Mouse (Mus musculus) hindbrain, embryonic 16.5 days (tissue): ENCODE measurements around the gene Gm20479. TPM values are rescaled to one million over a fixed set of nuclear protein-coding genes. Genes with fewer than 3 reads are reported as not detected.
A peak's percentile ranks its signal among the peaks of the same experiment; 100 is the strongest.

Experiments used
- ATAC-seq: fragments of 200-750 bp; cut with Nextera tagmentation; 2 replicates; pipeline ENCODE4 v1.8.0; 2017; ENCODE audit warnings: moderate TSS enrichment, moderate library complexity
- H3K27ac ChIP-seq: fragments of 300-500 bp; sonication (generic); 2 replicates; pipeline ENCODE4 v1.5.1; 2014; ENCODE audit warnings: low read depth, mild to moderate bottlenecking, control low read depth, low read length, moderate library complexity
- H3K27me3 ChIP-seq: fragments of 300-500 bp; sonication (generic); replicated peaks from 2 replicates; pipeline ENCODE4 v1.6.1; 2014; ENCODE audit warnings: low read length; ENCODE audit not compliant: control insufficient read depth, insufficient read depth
- H3K36me3 ChIP-seq: fragments of 300-500 bp; sonication (generic); 2 replicates; pipeline ENCODE4 v1.6.1; 2014; ENCODE audit warnings: mild to moderate bottlenecking, low read length, moderate library complexity, mixed read lengths; ENCODE audit not compliant: control insufficient read depth, insufficient read depth
- H3K4me1 ChIP-seq: fragments of 300-500 bp; sonication (generic); 2 replicates; pipeline ENCODE4 v1.6.1; 2014; ENCODE audit warnings: low read depth, low read length; ENCODE audit not compliant: control insufficient read depth, insufficient read depth
- H3K4me2 ChIP-seq: fragments of 300-500 bp; sonication (generic); 2 replicates; pipeline ENCODE4 v1.6.1; 2014; ENCODE audit warnings: mild to moderate bottlenecking, low read length, control low read depth, moderate library complexity
- H3K4me3 ChIP-seq: fragments of 300-500 bp; sonication (generic); 2 replicates; pipeline ENCODE4 v1.5.1; 2014; ENCODE audit warnings: mild to moderate bottlenecking, low read length, control low read depth, moderate library complexity
- H3K9ac ChIP-seq: fragments of 300-500 bp; sonication (generic); 2 replicates; pipeline ENCODE4 v1.6.1; 2014; ENCODE audit warnings: low read depth, mild to moderate bottlenecking, control low read depth, low read length, moderate library complexity
- H3K9me3 ChIP-seq: fragments of 300-500 bp; sonication (generic); 2 replicates; pipeline ENCODE4 v1.6.1; 2014; ENCODE audit warnings: mild to moderate bottlenecking, low read length, moderate library complexity; ENCODE audit not compliant: control insufficient read depth
- WGBS: fragments of 180-500 bp; shearing (Covaris S2); extraction: QIAGEN DNeasy Blood & Tissue Kit; methylation state at CpG from one replicate; pipeline ENCODE4 v1.1.7; 2014; 5-methylcytosine and 5-hydroxymethylcytosine counted together
- polyA plus RNA-seq: library from polyadenylated mRNA; unstranded; fragments of >200 nt; fragmentation: Nextera tagmentation; extraction: Ambion mirVana; gene quantifications from 2 replicates; pipeline ENCODE4 v1.2.1, GENCODE M21; 2015

Gene Gm20479
- polyA plus RNA-seq, 1 experiment from 2014 or later: not detected

DNA sequence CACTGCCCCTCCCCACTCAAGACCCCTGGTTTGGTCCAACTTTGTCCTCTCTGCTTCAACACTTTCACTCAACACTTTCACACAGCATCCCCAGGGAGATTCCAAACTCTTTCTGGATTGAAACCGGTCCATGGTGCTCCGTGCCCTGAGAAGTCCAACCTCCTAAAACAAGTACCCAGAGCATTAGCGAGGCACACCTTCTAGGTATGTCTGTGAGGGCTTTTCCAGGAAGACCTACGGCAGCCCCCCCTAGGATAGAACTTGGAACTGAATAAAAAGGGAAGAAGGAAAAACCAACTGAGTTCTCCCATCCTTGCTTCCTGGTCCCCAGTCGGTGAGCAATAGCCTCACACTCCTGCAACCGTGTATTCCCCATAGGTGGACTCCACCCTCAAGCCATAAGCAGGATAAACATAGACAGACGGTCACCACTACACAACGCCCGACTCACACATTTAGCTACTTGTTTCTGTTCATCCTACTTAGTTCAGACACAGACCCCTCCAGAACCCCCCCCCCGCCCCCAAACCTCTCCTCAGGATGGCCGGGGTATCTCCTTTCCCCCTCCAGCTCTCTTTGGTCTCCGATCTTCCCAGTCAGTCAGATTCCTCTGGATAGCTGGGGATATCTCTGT is 45.5 kb downstream of the Gm20479 start:
- Histone ChIP-seq H3K4me3 (no peak overlapping the region), H3K27ac (no peak overlapping the region), H3K36me3 (peaks cover 8% of the 10 kb centered on the region; the same call in 1 of the 2 replicates), H3K4me2 (no peak overlapping the region), H3K4me1 (peaks cover 9% of the 10 kb centered on the region), H3K9me3 (peaks cover 11% of the 10 kb centered on the region; the same call in 1 of the 2 replicates), H3K27me3 (peaks cover 3% of the 10 kb centered on the region; the same call in 1 of the 2 replicates), H3K9ac (no peak overlapping the region)
- no peak for ATAC-seq
- WGBS: 94% methylated on average over 12 of the region's 12 CpGs

DNA sequence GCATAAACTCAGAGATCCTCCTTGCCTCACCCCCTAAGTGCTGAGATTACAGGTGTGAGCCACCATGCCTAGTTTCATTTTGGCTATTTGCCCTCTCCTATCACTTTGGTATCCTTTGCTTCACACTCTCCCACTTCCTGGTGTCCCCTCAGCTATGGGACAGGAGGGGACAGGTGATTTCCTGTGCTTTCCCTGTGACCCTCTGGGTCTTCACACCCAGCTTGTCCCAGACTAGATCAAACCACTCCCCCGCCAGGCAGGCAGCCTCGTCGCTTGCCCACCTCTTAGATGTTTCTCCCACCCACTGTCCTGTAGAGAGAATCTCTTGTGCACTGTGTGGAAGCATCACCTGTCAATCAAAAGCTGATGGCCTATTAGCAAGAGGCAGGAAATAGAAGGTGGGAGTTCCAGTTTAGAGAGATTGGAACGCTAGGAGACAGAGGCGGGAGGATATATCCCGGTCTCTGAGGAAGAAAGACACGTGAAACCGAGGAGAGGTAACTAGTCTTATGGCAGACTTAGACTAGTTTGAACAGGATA is 46.2 kb downstream of the Gm20479 start:
- peaks cover 11% of the 10 kb centered on the region; the same call in 1 of the 2 replicates for H3K9me3 ChIP-seq
- H3K4me2 ChIP-seq: no peak overlapping the region; the same call in 1 of the 2 replicates
- ATAC-seq: no peak
- H3K27ac ChIP-seq: no peak overlapping the region
- H3K27me3 ChIP-seq: peaks cover 3% of the 10 kb centered on the region; the same call in 1 of the 2 replicates
- H3K4me3 ChIP-seq: no peak overlapping the region
- H3K36me3 ChIP-seq: peaks cover 8% of the 10 kb centered on the region; the same call in 1 of the 2 replicates
- no peak overlapping the region for H3K9ac ChIP-seq
- WGBS: 52% methylated on average over 8 of the region's 8 CpGs
- peaks cover 9% of the 10 kb centered on the region for H3K4me1 ChIP-seq

DNA sequence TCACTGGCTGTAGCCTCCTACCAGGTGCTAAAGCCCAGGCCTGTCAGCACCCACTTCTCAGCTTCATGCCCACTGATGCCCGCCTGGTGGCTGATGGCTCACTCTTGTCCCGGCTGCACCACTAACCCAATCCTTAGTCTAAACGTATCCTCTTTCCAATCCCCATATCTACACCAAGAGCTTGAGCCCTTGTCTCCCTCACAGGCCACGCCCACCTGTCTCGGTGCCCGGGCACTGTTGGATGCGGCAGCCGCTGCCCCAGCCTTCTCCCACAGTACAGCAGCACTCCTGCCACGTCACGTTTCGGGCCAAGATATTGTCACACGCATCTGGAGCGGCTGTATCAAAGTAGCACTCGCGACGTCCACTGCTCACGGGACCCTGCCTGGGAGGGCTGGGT is 46.9 kb downstream of the Gm20479 start:
- Histone ChIP-seq H3K4me1 (peaks cover 9% of the 10 kb centered on the region), H3K9ac (peak overlapping the region; percentile 60), H3K9me3 (peaks cover 11% of the 10 kb centered on the region; the same call in 1 of the 2 replicates), H3K27ac (no peak overlapping the region), H3K4me3 (peak overlapping the region; percentile 30), H3K4me2 (peak overlapping the region; percentile 63), H3K27me3 (peaks cover 3% of the 10 kb centered on the region; the same call in 1 of the 2 replicates), H3K36me3 (peaks cover 8% of the 10 kb centered on the region; the same call in 1 of the 2 replicates)
- peak; percentile 69 for ATAC-seq
- 4% methylated on average over 17 of the region's 17 CpGs for WGBS

DNA sequence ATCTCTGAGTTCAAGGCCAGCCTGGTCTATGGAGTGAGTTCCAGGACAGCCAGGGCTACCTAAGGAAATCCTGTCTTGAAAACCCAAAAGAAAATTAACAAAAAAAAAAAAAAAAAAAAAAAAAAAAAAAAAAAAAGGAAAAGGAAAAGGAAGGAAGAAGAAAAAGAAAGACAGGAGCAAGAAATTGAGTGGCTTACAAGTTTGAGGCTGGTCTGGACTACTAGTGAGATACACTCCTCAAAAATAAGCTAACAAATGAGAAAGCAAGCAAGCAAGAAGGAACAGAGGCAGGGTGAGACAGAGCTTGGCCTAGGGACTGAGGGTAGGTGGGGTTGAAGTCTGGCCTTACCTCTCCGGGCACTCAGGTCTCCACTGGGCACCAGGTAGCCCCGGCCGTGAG is 47.4 kb downstream of the Gm20479 start:
- Histone ChIP-seq H3K4me3 (no peak overlapping the region), H3K36me3 (peaks cover 8% of the 10 kb centered on the region; the same call in 1 of the 2 replicates), H3K9ac (no peak overlapping the region), H3K4me2 (peak overlapping the region; percentile 63; the same call in 1 of the 2 replicates), H3K27me3 (peaks cover 3% of the 10 kb centered on the region; the same call in 1 of the 2 replicates), H3K9me3 (peaks cover 11% of the 10 kb centered on the region; the same call in 1 of the 2 replicates), H3K4me1 (peaks cover 9% of the 10 kb centered on the region), H3K27ac (no peak overlapping the region)
- ATAC-seq: no peak
- 44% methylated on average over 3 of the region's 3 CpGs for WGBS

DNA sequence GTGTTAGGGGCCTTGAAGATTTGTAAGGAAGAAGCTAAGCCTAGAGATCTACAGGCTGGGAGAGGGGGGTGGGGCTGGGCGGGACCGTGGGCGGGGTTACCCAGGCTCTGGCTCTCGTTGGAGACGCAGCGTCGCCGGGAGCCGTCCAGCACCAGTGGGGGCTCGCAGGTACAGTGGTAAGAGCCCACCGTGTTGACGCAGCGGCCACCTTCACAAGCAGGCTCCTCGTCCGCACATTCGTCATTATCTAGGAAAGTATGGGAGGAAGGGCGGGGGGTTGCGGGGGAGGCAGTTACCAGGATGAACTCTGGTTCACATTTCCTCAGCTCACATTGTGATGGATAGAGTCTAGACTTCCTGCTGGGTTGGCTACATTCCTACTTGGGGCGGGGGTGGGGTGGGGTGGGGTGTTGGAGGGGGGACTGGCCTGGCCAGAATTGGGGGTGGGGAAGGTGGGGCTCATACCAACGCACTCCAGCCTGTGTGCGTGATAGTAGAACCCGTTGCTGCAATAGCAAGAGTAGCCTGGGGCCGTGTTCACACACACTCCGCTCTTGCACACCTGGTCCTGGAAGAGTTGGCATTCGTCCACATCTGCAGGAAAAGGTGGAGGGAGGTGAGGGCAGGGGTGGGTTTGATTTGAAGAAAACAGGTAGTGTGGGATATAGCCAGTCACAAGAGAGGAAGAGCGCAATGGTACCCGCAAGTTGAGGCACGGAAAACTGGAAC is 48.2 kb downstream of the Gm20479 start:
- Histone ChIP-seq H3K4me1 (peaks cover 9% of the 10 kb centered on the region), H3K4me3 (peak overlapping the region; percentile 34), H3K36me3 (peaks cover 5% of the 10 kb centered on the region; the same call in 1 of the 2 replicates), H3K4me2 (peak overlapping the region; percentile 66), H3K27me3 (peaks cover 3% of the 10 kb centered on the region), H3K27ac (no peak overlapping the region), H3K9me3 (peaks cover 7% of the 10 kb centered on the region; the same call in 1 of the 2 replicates), H3K9ac (peak overlapping the region; percentile 47)
- ATAC-seq: no peak
- 12% methylated on average over 28 of the region's 28 CpGs for WGBS

DNA sequence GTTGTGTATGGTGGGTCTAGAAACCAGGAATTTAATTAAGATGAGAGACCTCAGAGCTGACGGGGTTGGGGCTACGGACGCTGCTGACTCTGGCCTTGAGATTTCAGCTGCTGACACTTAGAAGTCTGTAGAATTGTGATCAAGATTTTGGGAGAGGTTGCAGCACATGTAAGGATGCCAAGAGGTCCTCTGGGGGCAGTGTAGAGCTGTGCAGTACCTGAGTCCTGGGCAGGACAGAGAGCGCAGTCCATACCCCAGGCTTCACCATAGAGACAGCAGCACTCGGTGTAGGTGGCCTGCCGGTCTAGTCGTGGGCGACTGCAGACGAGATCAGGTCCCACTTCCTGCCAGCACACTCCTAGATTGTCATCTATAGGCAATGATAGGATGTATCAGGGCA is 49.7 kb downstream of the Gm20479 start:
- no peak for ATAC-seq
- no peaks in the 10 kb centered on the region for H3K36me3 ChIP-seq
- no peak overlapping the region for H3K9ac ChIP-seq
- H3K4me2 ChIP-seq: no peak overlapping the region
- H3K27me3 ChIP-seq: peaks cover 6% of the 10 kb centered on the region
- peaks cover 9% of the 10 kb centered on the region for H3K4me1 ChIP-seq
- WGBS: 57% methylated on average over 9 of the region's 9 CpGs
- H3K27ac ChIP-seq: no peak overlapping the region
- H3K9me3 ChIP-seq: no peaks in the 10 kb centered on the region
- no peak overlapping the region for H3K4me3 ChIP-seq

DNA sequence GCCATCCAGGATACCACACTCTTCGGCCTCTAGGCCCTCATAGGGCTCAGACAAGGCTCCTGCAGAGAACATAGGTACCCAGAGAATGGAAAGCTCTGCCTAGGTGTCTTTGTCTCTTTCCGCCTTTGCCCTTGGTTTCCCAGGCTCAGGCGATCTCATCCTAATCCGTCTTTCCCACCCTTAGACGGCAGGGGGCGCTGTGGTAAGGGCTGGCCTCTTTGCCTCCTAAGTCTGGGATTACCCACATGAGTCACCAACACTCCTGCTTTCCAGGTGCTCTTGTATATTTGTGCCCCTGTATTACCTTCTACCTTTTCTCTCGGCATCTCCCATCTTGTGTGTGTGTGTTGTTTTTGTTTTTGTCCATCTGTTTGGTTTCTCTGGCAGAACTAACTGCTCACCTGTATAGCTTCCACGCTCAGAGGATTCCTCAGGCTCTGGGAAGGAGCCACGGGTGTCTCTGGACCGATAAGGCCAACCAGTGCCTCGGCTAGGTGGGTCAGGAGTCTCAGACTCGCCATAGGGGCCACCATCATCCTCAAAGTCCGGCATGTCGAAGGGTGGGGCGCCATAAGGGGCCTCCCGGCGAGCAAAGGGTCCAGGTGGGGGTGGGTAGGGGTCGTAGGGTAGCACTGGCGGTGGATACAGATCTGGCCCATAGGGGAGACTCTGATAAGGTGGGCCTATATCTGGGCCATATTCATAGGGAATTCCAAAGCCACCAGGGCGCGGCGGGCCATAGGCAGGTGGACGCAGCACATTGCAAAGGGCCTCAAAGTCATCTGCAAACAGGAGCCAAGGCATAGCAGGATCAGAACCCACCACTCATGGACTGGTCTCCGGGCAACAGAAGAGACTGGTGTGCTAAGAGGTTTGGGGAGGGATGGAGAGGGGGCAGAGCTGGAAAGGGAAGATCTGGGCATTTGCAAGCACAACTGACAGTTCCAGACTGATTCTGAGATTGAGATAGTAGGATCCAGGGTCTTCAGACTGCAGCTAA is 50.8 kb downstream of the Gm20479 start:
- Histone ChIP-seq H3K27ac (no peak overlapping the region), H3K4me2 (no peak overlapping the region), H3K4me1 (peaks cover 9% of the 10 kb centered on the region), H3K27me3 (peaks cover 6% of the 10 kb centered on the region), H3K9me3 (no peaks in the 10 kb centered on the region), H3K4me3 (no peak overlapping the region), H3K9ac (no peak overlapping the region), H3K36me3 (no peaks in the 10 kb centered on the region)
- no peak for ATAC-seq
- 78% methylated on average over 24 of the region's 24 CpGs for WGBS

DNA sequence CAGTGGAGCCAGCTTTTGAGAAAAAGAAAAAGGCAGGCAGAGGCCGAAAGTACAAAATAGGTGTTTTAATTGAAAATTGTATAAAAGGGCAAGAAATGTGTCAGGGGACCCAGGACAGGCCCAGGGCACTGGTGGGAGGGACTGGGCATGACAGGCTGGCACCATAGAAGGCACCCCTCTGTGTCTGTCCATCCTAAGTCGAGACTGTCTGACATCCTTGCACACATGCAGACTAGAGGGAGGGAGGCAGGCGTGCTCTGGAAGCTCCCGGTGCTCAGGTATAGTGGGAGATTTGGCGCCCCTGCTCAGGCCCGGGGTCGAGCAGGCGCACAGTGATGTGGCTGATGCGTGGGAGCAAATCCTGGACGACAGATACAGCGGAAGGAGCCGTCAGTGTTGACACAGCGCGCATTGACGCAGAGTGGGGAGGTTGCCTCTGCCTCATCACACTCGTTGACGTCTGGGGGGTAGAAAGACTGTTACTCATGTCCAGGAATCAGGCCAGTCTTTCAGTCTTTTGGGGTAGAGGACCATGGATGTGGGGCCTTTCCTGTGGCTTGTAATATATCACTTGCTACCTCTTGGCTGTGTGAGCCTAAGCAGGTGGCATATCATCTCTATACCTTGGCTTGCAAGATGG is 52.0 kb downstream of the Gm20479 start:
- peaks cover 4% of the 10 kb centered on the region; the same call in 1 of the 2 replicates for H3K4me1 ChIP-seq
- no peak overlapping the region for H3K4me3 ChIP-seq
- H3K27ac ChIP-seq: no peak overlapping the region
- no peak overlapping the region for H3K4me2 ChIP-seq
- no peaks in the 10 kb centered on the region for H3K36me3 ChIP-seq
- no peak for ATAC-seq
- no peak overlapping the region for H3K9ac ChIP-seq
- H3K9me3 ChIP-seq: no peaks in the 10 kb centered on the region
- H3K27me3 ChIP-seq: peaks cover 3% of the 10 kb centered on the region; the same call in 1 of the 2 replicates
- 85% methylated on average over 17 of the region's 17 CpGs for WGBS
